Mouse (Mus musculus): ENCODE results near the gene Crebl2.

DNA sequence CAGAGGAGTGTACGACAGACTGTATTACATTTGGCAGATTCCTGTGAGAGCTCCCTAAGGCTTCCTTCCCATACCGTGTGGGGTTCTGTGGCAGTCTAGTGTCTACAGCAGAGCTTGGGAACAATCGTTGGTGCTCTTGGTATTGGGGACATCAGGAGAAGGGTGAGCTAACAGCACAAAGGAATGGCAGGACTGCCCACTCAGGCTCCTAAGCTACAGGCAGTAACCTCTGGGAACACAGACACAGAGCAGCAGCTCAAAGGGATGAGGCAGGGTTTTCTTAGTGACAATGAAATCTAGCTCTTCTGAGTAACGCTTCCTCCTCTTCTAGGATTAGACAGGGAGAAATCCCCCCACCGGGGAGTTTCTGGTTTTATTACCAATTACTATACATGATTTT is 57.1 kb downstream of the Crebl2 start:
- TF ChIP-seq UBTF (IDR thresholded peaks at IDR 0.05; ENCODE audit: low read depth, low read length) (no peak), JUND (conservative IDR thresholded peaks at IDR 0.05; ENCODE audit: low read depth, low read length) (no peak), CTCF (conservative IDR thresholded peaks at IDR 0.05 in 1 of 2, IDR thresholded peaks at IDR 0.05 in 1 of 2; ENCODE audit: low read depth in 2 of 2, low read length in 2 of 2) (no peak), NELFE (IDR thresholded peaks at IDR 0.05; ENCODE audit: low read depth, low read length) (no peak), EP300 (IDR thresholded peaks at IDR 0.05; ENCODE audit: low read length) (no peak), NRF1 (IDR thresholded peaks at IDR 0.05; ENCODE audit: low read depth, low read length) (no peak), POLR2AphosphoS2 (IDR thresholded peaks at IDR 0.05; ENCODE audit: low read depth, low read length) (no peak), ZC3H11A (IDR thresholded peaks at IDR 0.05; ENCODE audit: low read depth, low read length) (no peak), MAX (IDR thresholded peaks at IDR 0.05; ENCODE audit: low read length) (no peak)

Measured in CH12.LX (cell line).